Mouse (Mus musculus) layer of hippocampus, adult 8-10 months (tissue): ENCODE measurements at regions not wholly inside any gene's neighbourhood (a gene's known extent, or its start where the extent isn't known, plus 50 kb on each side); places are given as distances from the start of the nearest gene placed in this dataset.

Source experiments
- DNase-seq, 2 experiments: peaks; one replicate each; pipeline ENCODE4 v3.0.0; 2022; ENCODE audit warnings: low spot score in 2 of 2

DNA sequence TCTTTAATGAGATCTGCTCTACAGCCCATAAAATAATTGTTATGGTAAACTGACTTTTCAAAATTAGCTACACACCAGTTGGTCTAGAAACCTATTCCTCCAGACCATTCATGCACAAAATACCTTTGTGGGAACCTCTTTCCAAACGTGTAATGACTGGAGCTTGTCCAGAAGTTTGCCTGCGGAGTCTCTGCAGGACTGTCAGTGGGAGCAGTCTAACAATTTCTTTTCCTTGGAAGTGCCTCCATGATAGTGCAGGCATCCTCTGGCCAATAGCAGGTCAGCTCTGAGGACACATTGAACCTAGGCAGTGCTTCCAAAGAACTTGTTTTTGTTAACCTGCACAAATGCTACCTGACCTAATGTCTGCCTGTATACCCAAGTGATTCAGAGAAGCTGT is 932.3 kb downstream of the Pcdh9 start:
- no peak for DNase-seq

DNA sequence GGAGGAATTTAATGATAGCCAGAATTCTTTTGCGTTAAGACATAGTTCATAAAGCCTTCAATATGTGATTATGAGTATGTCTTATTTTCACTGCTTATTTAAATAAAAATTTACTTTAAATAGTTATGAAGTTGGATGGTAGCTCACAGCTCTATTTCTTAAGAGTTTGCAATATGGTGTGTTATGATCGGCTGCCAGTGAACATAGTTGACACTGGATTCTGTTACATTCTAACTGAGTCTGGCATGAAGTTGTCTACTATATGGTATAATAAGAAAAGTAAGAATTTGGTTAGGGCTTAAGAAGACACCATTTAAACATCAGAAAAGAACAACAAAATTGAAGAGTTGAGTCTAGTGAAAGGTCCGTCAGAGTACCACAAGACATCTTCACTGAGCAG is 935.0 kb downstream of the Pcdh9 start:
- no peak for DNase-seq

DNA sequence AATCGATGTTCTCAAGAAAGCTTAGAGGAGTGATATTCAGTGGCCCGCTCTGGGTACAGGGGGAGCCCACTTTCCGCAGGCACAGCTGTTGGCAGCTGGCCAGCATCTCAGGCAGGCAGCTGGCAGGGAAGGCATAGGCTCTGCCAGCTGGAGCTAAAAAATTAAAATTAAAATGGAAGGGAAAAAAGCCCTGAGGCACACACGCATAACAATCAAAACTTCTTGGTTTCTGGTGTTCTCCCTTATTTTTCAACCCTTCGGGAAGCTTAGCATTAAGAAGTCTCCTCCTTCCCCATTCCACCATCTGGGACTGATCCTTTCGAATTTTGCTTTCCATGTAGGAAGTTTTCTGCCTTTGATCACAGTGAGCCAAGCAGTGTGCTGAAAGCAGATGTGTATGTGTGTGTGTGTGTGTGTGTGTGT is 982.8 kb downstream of the Pcdh9 start:
- DNase-seq, result peak in 1 of 2 experiments; percentile 21

DNA sequence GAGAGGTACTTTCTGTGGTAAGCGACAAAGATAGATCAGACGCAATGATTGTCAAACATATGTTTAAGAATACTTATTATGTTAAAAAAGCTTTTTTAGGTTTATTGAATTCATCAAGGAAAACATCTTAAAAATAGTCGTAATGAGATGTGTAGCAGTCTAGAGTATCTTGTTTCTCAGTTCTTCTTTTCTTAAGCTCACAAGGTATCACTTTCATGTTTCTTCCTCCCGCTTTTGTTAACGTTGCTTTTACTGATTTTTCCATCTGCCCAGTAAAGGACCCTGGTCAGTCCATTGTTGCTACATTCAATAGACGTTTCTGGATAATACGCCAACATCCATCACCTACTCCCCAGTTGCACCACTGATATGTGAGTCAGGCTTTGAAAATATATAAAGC is 1015.9 kb downstream of the Pcdh9 start:
- DNase-seq, result no peak

GRCm38 (mm10) chr14:92866462-92866861 is 1024.0 kb downstream of the Pcdh9 start:
- DNase-seq, result no peak

DNA sequence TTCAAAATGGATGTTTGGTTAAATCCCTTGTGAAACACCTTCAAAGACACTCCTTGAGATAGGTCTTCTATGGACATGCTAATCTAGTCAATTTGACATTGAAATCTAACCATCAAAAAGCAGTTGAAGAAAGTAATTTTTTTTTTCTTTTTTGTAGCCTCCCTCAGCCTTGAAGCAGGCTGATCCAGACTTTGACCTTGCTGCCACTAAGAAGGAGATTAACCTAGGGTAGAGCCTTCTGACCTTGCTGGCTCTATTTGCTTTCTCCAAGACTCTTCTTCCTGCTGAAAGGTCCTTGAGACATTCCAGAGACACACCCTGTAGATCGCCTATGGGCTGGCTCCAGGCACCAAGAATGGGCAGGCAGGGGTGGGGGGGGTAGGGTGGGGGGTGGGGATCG is 1027.5 kb downstream of the Pcdh9 start:
- no peak for DNase-seq

- DNase-seq, result no peak
These were observed 1029.8 kb downstream of the Pcdh9 start for GRCm38 (mm10) chr14:92860723-92861122.

DNA sequence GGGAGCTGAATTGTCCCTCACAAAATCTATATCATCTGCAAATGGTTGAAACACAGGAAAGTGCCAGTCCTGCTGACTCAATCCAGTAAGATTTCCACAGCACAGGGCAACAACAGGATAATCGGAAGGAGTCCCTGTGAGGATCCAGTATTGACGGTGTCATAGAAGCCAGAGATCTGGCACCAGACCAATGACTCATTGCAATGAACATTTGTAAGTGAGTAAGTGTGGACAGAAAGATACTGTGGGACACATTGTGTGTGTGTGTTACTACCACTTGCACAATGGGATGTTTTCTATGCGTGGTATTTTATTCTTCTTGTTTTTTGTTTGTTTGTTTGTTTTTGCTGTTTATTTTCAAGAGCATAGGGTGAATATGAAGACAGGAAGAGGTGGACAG is 1056.8 kb downstream of the Pcdh9 start:
- no peak for DNase-seq

DNA sequence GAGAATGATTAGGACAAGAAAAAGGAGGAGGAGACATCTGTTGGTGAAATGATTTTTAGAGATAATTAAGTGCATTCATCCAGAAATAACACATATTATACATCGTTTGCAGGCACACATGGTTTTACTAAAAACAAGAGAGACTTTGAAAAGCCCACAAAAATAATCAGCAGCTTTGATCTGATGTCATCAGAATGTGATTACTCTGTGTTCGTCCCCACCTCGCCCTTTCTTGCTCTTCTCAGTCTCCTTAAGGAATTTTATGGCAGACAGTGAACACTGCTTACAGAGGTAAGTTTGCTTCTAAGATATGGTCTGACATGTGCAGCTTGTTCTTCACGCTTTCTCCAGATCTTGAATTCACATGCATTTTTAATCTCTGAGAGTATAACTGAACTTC is 1061.3 kb downstream of the Pcdh9 start:
- DNase-seq, result no peak

- no peak for DNase-seq
These were observed 1063.7 kb downstream of the Pcdh9 start for GRCm38 (mm10) chr14:92826576-92827284.

- DNase-seq, result no peak
These were observed 1070.4 kb downstream of the Pcdh9 start for GRCm38 (mm10) chr14:92820061-92820460.
